Mouse (Mus musculus) kidney, adult 2 months (tissue): ENCODE data around the gene Plk1.

Experiments used
- CTCF ChIP-seq: fragments of 200-500 bp; conservative IDR thresholded peaks from 2 replicates; pipeline ENCODE4 v1.5.1; 2011; ENCODE audit warnings: low read depth, mild to moderate bottlenecking, control low read depth, low read length, moderate library complexity, mixed read lengths; ENCODE audit not compliant: insufficient read depth, insufficient read length
- POLR2A ChIP-seq: fragments of 200-500 bp; IDR thresholded peaks from one replicate; pipeline ENCODE4 v1.6.1; 2011; ENCODE audit warnings: low read depth, low read length, control low read depth

DNA sequence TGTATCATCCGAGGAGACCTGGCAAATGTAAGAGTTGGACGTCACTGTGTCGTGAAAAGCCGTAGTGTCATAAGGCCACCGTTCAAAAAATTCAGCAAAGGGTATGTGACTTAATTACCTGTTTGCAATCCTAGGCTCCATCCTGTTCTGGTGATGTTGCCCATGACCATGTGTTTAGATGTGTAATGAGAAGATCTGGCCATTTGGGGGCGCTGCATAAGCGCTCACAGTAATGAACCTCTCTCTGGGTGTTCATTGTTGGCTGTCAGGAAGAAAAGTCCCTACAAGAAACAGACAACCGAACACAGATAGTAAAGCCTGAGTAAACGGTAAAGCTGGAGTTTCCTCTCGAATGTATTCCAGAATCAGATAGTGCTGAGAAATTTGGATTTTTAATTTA lies 24.2 kb upstream of the Plk1 start:
- TF ChIP-seq CTCF (peak; percentile 34; the same call in 1 of the 2 replicates), POLR2A (no peak)
